Mouse (Mus musculus) hindbrain, embryonic 11.5 days (tissue): ENCODE data around the gene Sema6d. TPM values are rescaled to one million over a fixed set of nuclear protein-coding genes. Genes with fewer than 3 reads are reported as not detected.

Experiments
- ATAC-seq: fragments of 200-750 bp; cut with Nextera tagmentation; 2 replicates; pipeline ENCODE4 v1.8.0; 2017; ENCODE audit warnings: mild to moderate bottlenecking, moderate TSS enrichment, moderate library complexity; ENCODE audit not compliant: low FRiP score
- DNase-seq: peaks from one replicate; pipeline ENCODE4 v3.0.0-alpha.2; 2015; ENCODE audit warnings: low spot score
- H3K27ac ChIP-seq: fragments of 300-500 bp; sonication (generic); 2 replicates; pipeline ENCODE4 v1.5.1; 2014; ENCODE audit warnings: mild to moderate bottlenecking, low read depth, low read length
- H3K27me3 ChIP-seq: fragments of 300-500 bp; sonication (generic); 2 replicates; pipeline ENCODE4 v1.6.1; 2014; ENCODE audit warnings: mild to moderate bottlenecking, low read length, moderate library complexity, mixed read lengths; ENCODE audit not compliant: control insufficient read depth, insufficient read depth
- H3K36me3 ChIP-seq: fragments of 300-500 bp; sonication (generic); 2 replicates; pipeline ENCODE4 v1.6.1; 2014; ENCODE audit warnings: mild to moderate bottlenecking, low read length, moderate library complexity, mixed read lengths; ENCODE audit not compliant: control insufficient read depth, insufficient read depth
- H3K4me1 ChIP-seq: fragments of 300-500 bp; sonication (generic); replicated peaks from 2 replicates; pipeline ENCODE4 v1.6.1; 2014; ENCODE audit warnings: low read length, mixed read lengths; ENCODE audit not compliant: control insufficient read depth, insufficient read depth
- H3K4me2 ChIP-seq: fragments of 300-500 bp; sonication (generic); replicated peaks from 2 replicates; pipeline ENCODE4 v1.6.1; 2014; ENCODE audit warnings: mild to moderate bottlenecking, low read depth, low read length
- H3K4me3 ChIP-seq: fragments of 300-500 bp; sonication (generic); 2 replicates; pipeline ENCODE4 v1.5.1; 2014; ENCODE audit warnings: low read depth, low read length
- H3K9ac ChIP-seq: fragments of 300-500 bp; sonication (generic); 2 replicates; pipeline ENCODE4 v1.6.1; 2014; ENCODE audit warnings: low read depth, low read length
- H3K9me3 ChIP-seq: fragments of 300-500 bp; sonication (generic); 2 replicates; pipeline ENCODE4 v1.6.1; 2016; ENCODE audit warnings: low read length; ENCODE audit not compliant: control insufficient read depth
- WGBS: fragments of 180-500 bp; shearing (Covaris S2); extraction: QIAGEN DNeasy Blood & Tissue Kit; methylation state at CpG from one replicate; pipeline ENCODE4 v1.1.7; 2014; 5-methylcytosine and 5-hydroxymethylcytosine counted together
- polyA plus RNA-seq: library from polyadenylated mRNA; unstranded; fragments of >200 nt; fragmentation: Nextera tagmentation; extraction: Ambion mirVana; gene quantifications from 2 replicates; pipeline ENCODE4 v1.2.1, GENCODE M21; 2014

Gene Sema6d
- polyA plus RNA-seq, 1 experiment from 2014 or later, result 26.2 TPM

GRCm38 (mm10) chr2:124385053-124385452 is 295.3 kb downstream of the Sema6d start:
- Histone ChIP-seq H3K27me3 (no peaks in the 10 kb centered on the region), H3K27ac (no peak overlapping the region), H3K9me3 (no peaks in the 10 kb centered on the region), H3K36me3 (no peaks in the 10 kb centered on the region), H3K4me3 (no peak overlapping the region), H3K4me1 (no peaks in the 10 kb centered on the region), H3K4me2 (no peak overlapping the region), H3K9ac (no peak overlapping the region)
- no peak for DNase-seq
- no peak for ATAC-seq
- 89% methylated on average over 1 of the region's 1 CpGs for WGBS

GRCm38 (mm10) chr2:124385722-124386121 is 296.0 kb downstream of the Sema6d start:
- H3K27me3 ChIP-seq, result no peaks in the 10 kb centered on the region
- 81% methylated on average over 1 of the region's 1 CpGs for WGBS
- no peak overlapping the region for H3K4me3 ChIP-seq
- H3K27ac ChIP-seq, result no peak overlapping the region
- no peaks in the 10 kb centered on the region for H3K36me3 ChIP-seq
- no peak overlapping the region for H3K4me2 ChIP-seq
- H3K4me1 ChIP-seq, result no peaks in the 10 kb centered on the region
- ATAC-seq (no peak), DNase-seq (no peak)
- no peaks in the 10 kb centered on the region for H3K9me3 ChIP-seq
- no peak overlapping the region for H3K9ac ChIP-seq

GRCm38 (mm10) chr2:124388269-124388668 is 298.5 kb downstream of the Sema6d start:
- ATAC-seq (no peak), DNase-seq (no peak)
- H3K27me3 ChIP-seq, result no peaks in the 10 kb centered on the region
- no peak overlapping the region for H3K9ac ChIP-seq
- H3K27ac ChIP-seq, result no peak overlapping the region
- no peaks in the 10 kb centered on the region for H3K4me1 ChIP-seq
- no peaks in the 10 kb centered on the region for H3K36me3 ChIP-seq
- H3K4me2 ChIP-seq, result no peak overlapping the region
- H3K4me3 ChIP-seq, result no peak overlapping the region
- H3K9me3 ChIP-seq, result no peaks in the 10 kb centered on the region
- 92% methylated on average over 1 of the region's 1 CpGs for WGBS

- no peaks in the 10 kb centered on the region for H3K36me3 ChIP-seq
- no peak overlapping the region for H3K9ac ChIP-seq
- ATAC-seq (no peak), DNase-seq (no peak)
- H3K4me1 ChIP-seq, result no peaks in the 10 kb centered on the region
- no peaks in the 10 kb centered on the region for H3K9me3 ChIP-seq
- 93% methylated on average over 4 of the region's 4 CpGs for WGBS
- no peak overlapping the region for H3K4me3 ChIP-seq
- H3K4me2 ChIP-seq, result no peak overlapping the region
- H3K27ac ChIP-seq, result no peak overlapping the region
- no peaks in the 10 kb centered on the region for H3K27me3 ChIP-seq
These were observed 307.0 kb downstream of the Sema6d start for GRCm38 (mm10) chr2:124396733-124397132.

- H3K4me2 ChIP-seq, result no peak overlapping the region
- H3K36me3 ChIP-seq, result no peaks in the 10 kb centered on the region
- ATAC-seq (no peak), DNase-seq (no peak)
- no peaks in the 10 kb centered on the region for H3K4me1 ChIP-seq
- H3K9me3 ChIP-seq, result no peaks in the 10 kb centered on the region
- WGBS, result 93% methylated on average over 5 of the region's 5 CpGs
- no peak overlapping the region for H3K27ac ChIP-seq
- no peaks in the 10 kb centered on the region for H3K27me3 ChIP-seq
- no peak overlapping the region for H3K9ac ChIP-seq
- H3K4me3 ChIP-seq, result no peak overlapping the region
These were observed 307.5 kb downstream of the Sema6d start for GRCm38 (mm10) chr2:124397304-124397703.

- Histone ChIP-seq H3K4me3 (no peak overlapping the region), H3K27ac (no peak overlapping the region), H3K4me1 (no peaks in the 10 kb centered on the region), H3K4me2 (no peak overlapping the region), H3K36me3 (no peaks in the 10 kb centered on the region), H3K9ac (no peak overlapping the region), H3K27me3 (no peaks in the 10 kb centered on the region), H3K9me3 (no peaks in the 10 kb centered on the region)
- no peak for ATAC-seq
- WGBS, result 95% methylated on average over 2 of the region's 2 CpGs
- no peak for DNase-seq
These were observed 309.8 kb downstream of the Sema6d start for GRCm38 (mm10) chr2:124399611-124400010.

GRCm38 (mm10) chr2:124401727-124402380 is 312.1 kb downstream of the Sema6d start:
- ATAC-seq, result no peak
- H3K9ac ChIP-seq, result no peak overlapping the region
- no peak for DNase-seq
- H3K4me2 ChIP-seq, result no peak overlapping the region
- WGBS, result 68% methylated on average over 6 of the region's 6 CpGs
- no peaks in the 10 kb centered on the region for H3K4me1 ChIP-seq
- no peaks in the 10 kb centered on the region for H3K36me3 ChIP-seq
- H3K9me3 ChIP-seq, result no peaks in the 10 kb centered on the region
- no peak overlapping the region for H3K27ac ChIP-seq
- no peak overlapping the region for H3K4me3 ChIP-seq
- no peaks in the 10 kb centered on the region for H3K27me3 ChIP-seq

GRCm38 (mm10) chr2:124403571-124403970 is 313.8 kb downstream of the Sema6d start:
- Histone ChIP-seq H3K4me1 (no peaks in the 10 kb centered on the region), H3K9me3 (no peaks in the 10 kb centered on the region), H3K4me2 (no peak overlapping the region), H3K4me3 (no peak overlapping the region), H3K36me3 (no peaks in the 10 kb centered on the region), H3K27me3 (no peaks in the 10 kb centered on the region), H3K27ac (no peak overlapping the region), H3K9ac (no peak overlapping the region)
- ATAC-seq (no peak), DNase-seq (no peak)
- WGBS, result 76% methylated on average over 8 of the region's 8 CpGs

- Histone ChIP-seq H3K27me3 (no peaks in the 10 kb centered on the region), H3K4me3 (no peak overlapping the region), H3K9ac (no peak overlapping the region), H3K36me3 (no peaks in the 10 kb centered on the region), H3K4me1 (no peaks in the 10 kb centered on the region), H3K9me3 (no peaks in the 10 kb centered on the region), H3K4me2 (no peak overlapping the region), H3K27ac (no peak overlapping the region)
- ATAC-seq (no peak), DNase-seq (no peak)
- WGBS, result 59% methylated on average over 6 of the region's 6 CpGs
These were observed 314.2 kb downstream of the Sema6d start for GRCm38 (mm10) chr2:124403981-124404380.
